Mouse (Mus musculus): ENCODE measurements around the gene Relb. TPM values are rescaled to one million over a fixed set of nuclear protein-coding genes. Genes with fewer than 3 reads are reported as not detected.

The Relb gene
- total and polyA plus RNA-seq, 3 experiments = 44.0 to 59.6 (median 58.1) TPM

GRCm38 (mm10) chr7:19623433-19623832 lies 5.8 kb downstream of the Relb start:
- dilution Hi-C loops (cut with MboI; ENCODE audit: extremely low pct_ligation_motif_present, extremely low pct_unique_long_range_greater_than_20kb, low sequenced_read_pairs) = no loop called here
- no peak overlapping the region for H3K4me2 ChIP-seq (ENCODE audit: insufficient read depth, low read depth, poor library complexity, severe bottlenecking)
- H3K27me3 ChIP-seq (replicated peaks) = no peaks in the 10 kb centered on the region
- H3K9me3 ChIP-seq (replicated peaks; ENCODE audit: low read length) = peaks cover 7% of the 10 kb centered on the region
- peaks cover 5% of the 10 kb centered on the region; the same call in 1 of the 2 replicates for H3K79me2 ChIP-seq (replicated peaks; ENCODE audit: control insufficient read depth, extremely low read depth, insufficient read depth, poor library complexity, severe bottlenecking)
- TF ChIP-seq E2F4 (IDR thresholded peaks at IDR 0.05; ENCODE audit: insufficient replicate concordance, low read depth, low read length) = no peak
- no peak for TF ChIP-seq UBTF (IDR thresholded peaks at IDR 0.05; ENCODE audit: low read depth, low read length)
- TF ChIP-seq NELFE (IDR thresholded peaks at IDR 0.05; ENCODE audit: low read depth, low read length) = no peak
- no peak for TF ChIP-seq POLR2A (IDR thresholded peaks at IDR 0.05; ENCODE audit: low read depth, low read length)
- no peak for TF ChIP-seq JUN (IDR thresholded peaks at IDR 0.05; ENCODE audit: insufficient read depth, low read depth, low read length)
- DNase-seq (ENCODE audit: extremely low read depth) = no peak
- no peak overlapping the region for H3K27ac ChIP-seq (ENCODE audit: insufficient read depth, low read depth)
- peaks cover 3 to 19% of the 10 kb centered on the region in 2 experiments; a peak in 3 of 4 replicates for H3K4me1 ChIP-seq (ENCODE audit: control insufficient read depth in 1 of 2, insufficient read depth in 2 of 2)
- no peak overlapping the region for H3K4me3 ChIP-seq (replicated peaks in 1 of 3; ENCODE audit: low read depth in 2 of 3, low read length in 2 of 3, poor library complexity in 1 of 3)
- peaks cover 42 to 84% of the 10 kb centered on the region in 2 experiments for H3K36me3 ChIP-seq (replicated peaks in 1 of 2; ENCODE audit: control insufficient read depth in 1 of 2, insufficient read depth in 1 of 2, low read length in 1 of 2)
- H3K9ac ChIP-seq (ENCODE audit: insufficient read depth, low read depth) = no peak overlapping the region
- in situ Hi-C loops (cut with MboI; ENCODE audit: low pct_ligation_motif_present, low pct_unique_long_range_greater_than_20kb, low sequenced_read_pairs) = no loop called here

- H3K79me2 ChIP-seq (replicated peaks; ENCODE audit: control insufficient read depth, extremely low read depth, insufficient read depth, poor library complexity, severe bottlenecking) = no peaks in the 10 kb centered on the region
- peaks cover 0 to 14% of the 10 kb centered on the region in 2 experiments; a peak in 1 of 4 replicates for H3K4me1 ChIP-seq (ENCODE audit: control insufficient read depth in 1 of 2, insufficient read depth in 2 of 2)
- no peak for TF ChIP-seq USF2 (conservative IDR thresholded peaks at IDR 0.05; ENCODE audit: low read depth, low read length)
- no peak for TF ChIP-seq ZC3H11A (IDR thresholded peaks at IDR 0.05; ENCODE audit: low read depth, low read length)
- TF ChIP-seq CHD2 (IDR thresholded peaks at IDR 0.05; ENCODE audit: low read length) = no peak
- no peak for TF ChIP-seq MYC (IDR thresholded peaks at IDR 0.05; ENCODE audit: low read depth, low read length)
- TF ChIP-seq CHD1 (IDR thresholded peaks at IDR 0.05; ENCODE audit: low read depth, low read length) = no peak
- no peak for TF ChIP-seq USF1 (IDR thresholded peaks at IDR 0.05; ENCODE audit: low read depth, low read length)
- H3K4me2 ChIP-seq (ENCODE audit: insufficient read depth, low read depth, poor library complexity, severe bottlenecking) = no peak overlapping the region
- in situ Hi-C loops (cut with MboI; ENCODE audit: low pct_ligation_motif_present, low pct_unique_long_range_greater_than_20kb, low sequenced_read_pairs) (no loop called here), dilution Hi-C loops (cut with MboI; ENCODE audit: extremely low pct_ligation_motif_present, extremely low pct_unique_long_range_greater_than_20kb, low sequenced_read_pairs) (no loop called here)
- no peak for DNase-seq (ENCODE audit: extremely low read depth)
- H3K4me3 ChIP-seq (replicated peaks in 1 of 3; ENCODE audit: low read depth in 2 of 3, low read length in 2 of 3, poor library complexity in 1 of 3) = no peak overlapping the region
- H3K36me3 ChIP-seq (replicated peaks in 1 of 2; ENCODE audit: control insufficient read depth in 1 of 2, insufficient read depth in 1 of 2, low read length in 1 of 2) = peaks cover 53 to 91% of the 10 kb centered on the region in 2 experiments
- peaks cover 7% of the 10 kb centered on the region for H3K9me3 ChIP-seq (replicated peaks; ENCODE audit: low read length)
- H3K27ac ChIP-seq (ENCODE audit: insufficient read depth, low read depth) = no peak overlapping the region
- H3K9ac ChIP-seq (ENCODE audit: insufficient read depth, low read depth) = no peak overlapping the region
- H3K27me3 ChIP-seq (replicated peaks) = no peaks in the 10 kb centered on the region
Measured at GRCm38 (mm10) chr7:19622241-19622640, 7.0 kb downstream of the Relb start.

- no peak for TF ChIP-seq KAT2A (IDR thresholded peaks at IDR 0.05; ENCODE audit: insufficient replicate concordance, low read length)
- TF ChIP-seq GABPA (IDR thresholded peaks at IDR 0.05; ENCODE audit: insufficient replicate concordance, low read depth, low read length) = no peak
- TF ChIP-seq JUND (conservative IDR thresholded peaks at IDR 0.05; ENCODE audit: low read depth, low read length) = no peak
- dilution Hi-C loops (cut with MboI; ENCODE audit: extremely low pct_ligation_motif_present, extremely low pct_unique_long_range_greater_than_20kb, low sequenced_read_pairs) (no loop called here), in situ Hi-C loops (cut with MboI; ENCODE audit: low pct_ligation_motif_present, low pct_unique_long_range_greater_than_20kb, low sequenced_read_pairs) (no loop called here)
- H3K79me2 ChIP-seq (replicated peaks; ENCODE audit: control insufficient read depth, extremely low read depth, insufficient read depth, poor library complexity, severe bottlenecking) = no peaks in the 10 kb centered on the region
- no peak for DNase-seq (ENCODE audit: extremely low read depth)
- H3K4me2 ChIP-seq (ENCODE audit: insufficient read depth, low read depth, poor library complexity, severe bottlenecking) = no peak overlapping the region
- H3K4me3 ChIP-seq (replicated peaks in 1 of 3; ENCODE audit: low read depth in 2 of 3, low read length in 2 of 3, poor library complexity in 1 of 3) = no peak overlapping the region
- no peaks in the 10 kb centered on the region for H3K27me3 ChIP-seq (replicated peaks)
- peaks cover 0 to 5% of the 10 kb centered on the region in 2 experiments; a peak in 1 of 4 replicates for H3K4me1 ChIP-seq (ENCODE audit: control insufficient read depth in 1 of 2, insufficient read depth in 2 of 2)
- H3K9me3 ChIP-seq (replicated peaks; ENCODE audit: low read length) = peaks cover 7% of the 10 kb centered on the region
- no peak overlapping the region for H3K9ac ChIP-seq (ENCODE audit: insufficient read depth, low read depth)
- H3K27ac ChIP-seq (ENCODE audit: insufficient read depth, low read depth) = no peak overlapping the region
- peaks cover 56 to 91% of the 10 kb centered on the region in 2 experiments for H3K36me3 ChIP-seq (replicated peaks in 1 of 2; ENCODE audit: control insufficient read depth in 1 of 2, insufficient read depth in 1 of 2, low read length in 1 of 2)
Measured at GRCm38 (mm10) chr7:19620811-19621210, 8.4 kb downstream of the Relb start.
